Mouse (Mus musculus) MEL (cell line): ENCODE results near the gene Gm10306.

Experiments used
- CTCF ChIP-seq, 3 experiments: IDR thresholded peaks in 2 of 3; conservative IDR thresholded peaks in 1 of 3; 2 replicates each; pipeline ENCODE4 v1.5.1; 2011 to 2012; ENCODE audit warnings: low read length in 3 of 3, low read depth in 2 of 3, mild to moderate bottlenecking in 2 of 3, improper control_type of control experiment in 1 of 3, inconsistent platforms in 1 of 3, mixed read lengths in 1 of 3, moderate library complexity in 1 of 3; ENCODE audit not compliant: control insufficient read depth in 1 of 3, insufficient read depth in 1 of 3, poor library complexity in 1 of 3, severe bottlenecking in 1 of 3
- EP300 ChIP-seq, 2 experiments: IDR thresholded peaks; 2 replicates each; pipeline ENCODE4 v1.6.1; 2011; ENCODE audit warnings: improper control_type of control experiment in 2 of 2, low read length in 2 of 2, low read depth in 1 of 2, mild to moderate bottlenecking in 1 of 2
- GABPA ChIP-seq: IDR thresholded peaks from 2 replicates; pipeline ENCODE4 v1.6.1; 2012; ENCODE audit warnings: low read depth, mild to moderate bottlenecking, inconsistent platforms, low read length, improper control_type of control experiment, moderate library complexity
- JUND ChIP-seq: IDR thresholded peaks from 2 replicates; pipeline ENCODE4 v1.6.1; 2011; ENCODE audit warnings: low read depth, mild to moderate bottlenecking, improper control_type of control experiment, low read length
- MAFK ChIP-seq: IDR thresholded peaks from 2 replicates; pipeline ENCODE4 v1.6.1; 2011; ENCODE audit warnings: low read depth, mild to moderate bottlenecking, low read length, improper control_type of control experiment, borderline replicate concordance
- MAX ChIP-seq: IDR thresholded peaks from 2 replicates; pipeline ENCODE4 v1.6.1; 2011; ENCODE audit warnings: low read length, improper control_type of control experiment
- MEF2A ChIP-seq: IDR thresholded peaks from 2 replicates; pipeline ENCODE4 v1.6.1; 2014; ENCODE audit warnings: low read depth, mild to moderate bottlenecking, inconsistent platforms, low read length, improper control_type of control experiment; ENCODE audit not compliant: poor library complexity, insufficient replicate concordance, severe bottlenecking; ENCODE audit errors: extremely low read depth
- NRF1 ChIP-seq: IDR thresholded peaks from 2 replicates; pipeline ENCODE4 v1.6.1; 2014; ENCODE audit warnings: low read depth, mild to moderate bottlenecking, inconsistent platforms, low read length, improper control_type of control experiment, moderate library complexity; ENCODE audit not compliant: poor library complexity, insufficient read depth, severe bottlenecking
- POLR2A ChIP-seq, 2 experiments: IDR thresholded peaks; 2 replicates each; pipeline ENCODE4 v1.6.1; 2011 to 2012; ENCODE audit warnings: low read length in 2 of 2, mild to moderate bottlenecking in 2 of 2, control low read depth in 1 of 2, improper control_type of control experiment in 1 of 2, low read depth in 1 of 2, moderate library complexity in 1 of 2; ENCODE audit not compliant: control insufficient read depth in 1 of 2, insufficient read depth in 1 of 2, poor library complexity in 1 of 2
- POLR2AphosphoS5 ChIP-seq: IDR thresholded peaks from 2 replicates; pipeline ENCODE4 v1.6.1; 2012; ENCODE audit warnings: low read depth, borderline replicate concordance, mild to moderate bottlenecking, inconsistent platforms, low read length, moderate library complexity, mixed read lengths
- RCOR1 ChIP-seq: IDR thresholded peaks from 2 replicates; pipeline ENCODE4 v1.6.1; 2012; ENCODE audit warnings: low read depth, mild to moderate bottlenecking, inconsistent platforms, low read length, improper control_type of control experiment
- ZMIZ1 ChIP-seq: IDR thresholded peaks from 2 replicates; pipeline ENCODE4 v1.6.1; 2012; ENCODE audit warnings: low read depth, mild to moderate bottlenecking, inconsistent platforms, low read length, improper control_type of control experiment, moderate library complexity

DNA sequence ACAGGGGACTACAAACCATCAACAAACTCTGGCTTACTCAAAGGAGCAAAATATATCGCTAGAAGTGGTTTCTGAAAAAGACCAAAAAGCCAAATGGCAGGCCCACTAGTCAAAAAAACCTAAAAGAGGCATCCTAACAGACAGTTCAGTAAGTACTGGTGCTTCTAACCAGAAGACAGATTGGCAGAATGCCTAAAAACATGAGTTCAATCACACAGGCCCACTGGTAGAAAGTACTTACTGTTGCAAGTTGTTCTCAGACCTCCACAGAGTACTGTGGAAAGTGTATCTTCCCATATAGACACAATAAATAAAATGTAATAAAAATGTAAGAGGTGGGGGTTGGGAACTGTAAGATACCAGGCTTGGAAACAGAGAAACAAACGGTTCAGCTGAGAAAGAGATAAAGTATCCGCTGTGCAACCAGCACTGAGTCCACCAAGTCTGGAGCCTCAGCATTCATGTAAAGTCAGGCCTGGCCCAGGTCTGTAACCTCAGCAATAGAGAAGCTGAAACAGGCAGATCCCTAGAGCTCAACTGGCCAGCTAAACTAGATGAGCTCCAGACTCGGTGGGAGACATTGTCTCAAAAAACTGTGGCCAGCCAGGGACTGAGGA, 35.5 kb downstream of the Gm10306 start:
- TF ChIP-seq NRF1, result no peak
- TF ChIP-seq EP300 (IDR thresholded peaks at IDR 0.05; ENCODE audit: low read depth in 1 of 2, low read length in 2 of 2), result no peak
- TF ChIP-seq RCOR1, result no peak
- TF ChIP-seq ZMIZ1, result no peak
- no peak for TF ChIP-seq CTCF (IDR thresholded peaks at IDR 0.05 in 2 of 3, conservative IDR thresholded peaks at IDR 0.05 in 1 of 3; ENCODE audit: control insufficient read depth in 1 of 3, insufficient read depth in 1 of 3, low read depth in 2 of 3, low read length in 3 of 3, poor library complexity in 1 of 3, severe bottlenecking in 1 of 3)
- TF ChIP-seq MAFK, result no peak
- TF ChIP-seq POLR2A (IDR thresholded peaks at IDR 0.05; ENCODE audit: control insufficient read depth in 1 of 2, insufficient read depth in 1 of 2, low read depth in 1 of 2, low read length in 2 of 2, poor library complexity in 1 of 2), result no peak
- no peak for TF ChIP-seq MAX
- no peak for TF ChIP-seq MEF2A
- no peak for TF ChIP-seq JUND
- no peak for TF ChIP-seq GABPA
- no peak for TF ChIP-seq POLR2AphosphoS5
